Mouse (Mus musculus) ES-Bruce4 (cell line): ENCODE measurements around the gene Tssk3.

ENCODE experiments used
- CTCF ChIP-seq: IDR thresholded peaks from one replicate; pipeline ENCODE4 v1.8.1; 2011; ENCODE audit warnings: low read depth, low read length
- POLR2A ChIP-seq: IDR thresholded peaks from one replicate; pipeline ENCODE4 v1.8.1; 2011; ENCODE audit warnings: low read length; ENCODE audit not compliant: insufficient read depth

GRCm38 (mm10) chr4:129462118-129462517 is 28.7 kb downstream of the Tssk3 start:
- no peak for TF ChIP-seq CTCF
- no peak for TF ChIP-seq POLR2A
